Mouse (Mus musculus) left cerebral cortex, adult 2 months (tissue): ENCODE results near the gene Prss53. TPM values are rescaled to one million over a fixed set of nuclear protein-coding genes. Genes with fewer than 3 reads are reported as not detected.

Experiments
- DNase-seq, 2 experiments: peaks; one replicate each; pipeline ENCODE4 v3.0.0; 2021 to 2022; ENCODE audit warnings: low spot score in 2 of 2, mixed read lengths in 1 of 2; ENCODE audit errors: extremely low spot score in 1 of 2
- H3K27ac ChIP-seq: fragments of 200-600 bp; 2 replicates; pipeline ENCODE4 v1.8.1; 2022
- H3K4me3 ChIP-seq: fragments of 200-600 bp; 2 replicates; pipeline ENCODE4 v1.8.1; 2022
- CTCF ChIP-seq: fragments of 200-600 bp; IDR thresholded peaks from 2 replicates; pipeline ENCODE4 v1.8.1; 2022; ENCODE audit warnings: antibody characterized with exemption, mild to moderate bottlenecking, moderate library complexity
- intact Hi-C: fragments of 180-260 bp; cut with DNase I; formaldehyde crosslinking; loops from one replicate; pipeline ENCODE4 v1.15.1; 2025
- total RNA-seq, 2 experiments: library from RNA; stranded (reverse); gene quantifications; 2 replicates each; pipeline ENCODE4 v1.2.3; 2021

Gene Prss53
- total RNA-seq, 2 experiments from 2014 or later: 2.1 to 2.8 TPM

- H3K27ac ChIP-seq: no peak overlapping the region
- intact Hi-C loops: no loop called here
- no peak for DNase-seq
- no peak overlapping the region for H3K4me3 ChIP-seq
- TF ChIP-seq CTCF: no peak
These were observed 36.1 kb upstream of the Prss53 start for GRCm38 (mm10) chr7:127926846-127927245.

GRCm38 (mm10) chr7:127926066-127926465 is 35.3 kb upstream of the Prss53 start:
- no peak overlapping the region for H3K4me3 ChIP-seq
- DNase-seq: no peak
- no peak for TF ChIP-seq CTCF
- intact Hi-C loops: no loop called here
- no peak overlapping the region for H3K27ac ChIP-seq

- H3K27ac ChIP-seq: no peak overlapping the region
- intact Hi-C loops: no loop called here
- no peak for TF ChIP-seq CTCF
- no peak for DNase-seq
- no peak overlapping the region for H3K4me3 ChIP-seq
These were observed 34.5 kb upstream of the Prss53 start for GRCm38 (mm10) chr7:127925252-127925651.

- no peak overlapping the region for H3K27ac ChIP-seq
- no peak for DNase-seq
- TF ChIP-seq CTCF: no peak
- no peak overlapping the region for H3K4me3 ChIP-seq
- intact Hi-C loops: no loop called here
These were observed 32.9 kb upstream of the Prss53 start for GRCm38 (mm10) chr7:127923714-127924113.

GRCm38 (mm10) chr7:127922451-127923275 is 31.9 kb upstream of the Prss53 start:
- no peak for DNase-seq

GRCm38 (mm10) chr7:127921516-127921915 is 30.7 kb upstream of the Prss53 start:
- Histone ChIP-seq H3K4me3 (no peak overlapping the region), H3K27ac (no peak overlapping the region)
- peak; percentile 43 for TF ChIP-seq CTCF
- no peak for DNase-seq
- intact Hi-C loops: no loop called here

More at GRCm38 (mm10) chr7:127922451-127923275, 31.9 kb upstream of the Prss53 start:
- no peak for TF ChIP-seq CTCF
- peak overlapping the region; percentile 44 for H3K27ac ChIP-seq
- intact Hi-C loops: no loop called here
- no peak overlapping the region for H3K4me3 ChIP-seq

- DNase-seq: no peak
- no peak overlapping the region for H3K4me3 ChIP-seq
- intact Hi-C loops: no loop called here
- H3K27ac ChIP-seq: no peak overlapping the region
- TF ChIP-seq CTCF: peak; percentile 43
These were observed 28.5 kb upstream of the Prss53 start for GRCm38 (mm10) chr7:127919290-127919689.

GRCm38 (mm10) chr7:127918203-127918602 is 27.4 kb upstream of the Prss53 start:
- intact Hi-C loops: no loop called here
- H3K27ac ChIP-seq: no peak overlapping the region

GRCm38 (mm10) chr7:127915293-127915692 is 24.5 kb upstream of the Prss53 start:
- intact Hi-C loops: no loop called here
- TF ChIP-seq CTCF: no peak
- no peak overlapping the region for H3K4me3 ChIP-seq
- DNase-seq: no peak
- no peak overlapping the region for H3K27ac ChIP-seq

More at GRCm38 (mm10) chr7:127918203-127918602, 27.4 kb upstream of the Prss53 start:
- TF ChIP-seq CTCF: peak; percentile 56
- DNase-seq: no peak
- no peak overlapping the region for H3K4me3 ChIP-seq

- intact Hi-C loops: loop anchor here (2.0 kb wide), 3 partner anchors 22 to 54 kb away; partner anchors contain the start of genes Fus, Zfp646 and Zfp668
- Histone ChIP-seq H3K4me3 (peak overlapping the region; percentile 92), H3K27ac (peak overlapping the region; percentile 98)
- no peak for TF ChIP-seq CTCF
- no peak for DNase-seq
These were observed 22.2 kb upstream of the Prss53 start for GRCm38 (mm10) chr7:127912938-127913337.

GRCm38 (mm10) chr7:127912190-127912871 is 21.6 kb upstream of the Prss53 start, which contains the start of gene Kat8:
Gene Kat8, plus strand, starts transcription at chr7:127912516.
- H3K27ac ChIP-seq: peak within 1 kb of the TSS; percentile 98
- intact Hi-C loops: loop anchor here (2.0 kb wide), 3 partner anchors 22 to 54 kb away; partner anchors contain the start of genes Fus, Zfp646 and Zfp668
- no peak for TF ChIP-seq CTCF
- H3K4me3 ChIP-seq: peak within 1 kb of the TSS; percentile 92
- DNase-seq: peak; percentile 82 to 85

- H3K27ac ChIP-seq: no peak overlapping the region
- no peak for DNase-seq
- no peak overlapping the region for H3K4me3 ChIP-seq
- no peak for TF ChIP-seq CTCF
- intact Hi-C loops: no loop called here
These were observed 17.9 kb upstream of the Prss53 start for GRCm38 (mm10) chr7:127908656-127909055.
